Mouse (Mus musculus) cerebellum, adult 9-10 months (tissue): Measurements from ENCODE around the gene Ankrd52.
A peak's percentile ranks its signal among the peaks of the same experiment; 100 is the strongest.
"Not testable (repeated sequence)": the region's sequence is repeated elsewhere in the genome, so short reads cannot be mapped to it uniquely, and the experiment has no call there.

Experiments used
- DNase-seq: peaks from one replicate; pipeline ENCODE4 v3.0.0; 2022

The Ankrd52 gene

GRCm38 (mm10) chr10:128376455-128377211 is at the start of gene Ankrd52:
Gene Ankrd52, plus strand, starts transcription at chr10:128377115.
- DNase-seq = peak; percentile 79

GRCm38 (mm10) chr10:128327610-128328009 is 49.3 kb upstream of the Ankrd52 start:
- DNase-seq = no peak

- not testable (repeated sequence) for DNase-seq
These were observed 44.3 kb upstream of the Ankrd52 start for GRCm38 (mm10) chr10:128332358-128333249.

- DNase-seq = peak; percentile 81
These were observed 41.3 kb upstream of the Ankrd52 start for GRCm38 (mm10) chr10:128335582-128335981.

GRCm38 (mm10) chr10:128336195-128336594 is 40.7 kb upstream of the Ankrd52 start:
- DNase-seq = peak; percentile 41

GRCm38 (mm10) chr10:128336597-128336996 is 40.3 kb upstream of the Ankrd52 start:
- DNase-seq = no peak

- DNase-seq = peak; percentile 98
These were observed 39.4 kb upstream of the Ankrd52 start, which contains the start of gene Cs for GRCm38 (mm10) chr10:128337306-128338181. Gene Cs, plus strand, starts transcription at chr10:128337734.

GRCm38 (mm10) chr10:128338415-128338814 is 38.5 kb upstream of the Ankrd52 start:
- DNase-seq = peak; percentile 51

GRCm38 (mm10) chr10:128338948-128339347 is 38.0 kb upstream of the Ankrd52 start:
- DNase-seq = no peak

- DNase-seq = no peak
These were observed 36.7 kb upstream of the Ankrd52 start for GRCm38 (mm10) chr10:128340257-128340656.

GRCm38 (mm10) chr10:128343436-128343835 is 33.5 kb upstream of the Ankrd52 start:
- DNase-seq = no peak

- peak; percentile 38 for DNase-seq
These were observed 32.2 kb upstream of the Ankrd52 start for GRCm38 (mm10) chr10:128344568-128345275.

GRCm38 (mm10) chr10:128347541-128347940 is 29.4 kb upstream of the Ankrd52 start:
- DNase-seq = no peak

- DNase-seq = peak; percentile 73
These were observed 18.1 kb upstream of the Ankrd52 start for GRCm38 (mm10) chr10:128358796-128359195.

GRCm38 (mm10) chr10:128359226-128359625 is 17.7 kb upstream of the Ankrd52 start:
- DNase-seq = no peak

GRCm38 (mm10) chr10:128361836-128362235 is 15.1 kb upstream of the Ankrd52 start:
- no peak for DNase-seq

- DNase-seq = peak; percentile 63
These were observed 14.3 kb upstream of the Ankrd52 start for GRCm38 (mm10) chr10:128362568-128362967.

- no peak for DNase-seq
These were observed 9.0 kb upstream of the Ankrd52 start for GRCm38 (mm10) chr10:128367899-128368401.

GRCm38 (mm10) chr10:128368402-128369217 is 8.3 kb upstream of the Ankrd52 start, which contains the start of gene Coq10a:
Gene Coq10a, minus strand, starts transcription at chr10:128368997.
- DNase-seq = peak; percentile 96

- no peak for DNase-seq
These were observed 7.7 kb upstream of the Ankrd52 start for GRCm38 (mm10) chr10:128369218-128369543.

GRCm38 (mm10) chr10:128369599-128369998 is 7.3 kb upstream of the Ankrd52 start:
- no peak for DNase-seq
